In the genomic region with DNA sequence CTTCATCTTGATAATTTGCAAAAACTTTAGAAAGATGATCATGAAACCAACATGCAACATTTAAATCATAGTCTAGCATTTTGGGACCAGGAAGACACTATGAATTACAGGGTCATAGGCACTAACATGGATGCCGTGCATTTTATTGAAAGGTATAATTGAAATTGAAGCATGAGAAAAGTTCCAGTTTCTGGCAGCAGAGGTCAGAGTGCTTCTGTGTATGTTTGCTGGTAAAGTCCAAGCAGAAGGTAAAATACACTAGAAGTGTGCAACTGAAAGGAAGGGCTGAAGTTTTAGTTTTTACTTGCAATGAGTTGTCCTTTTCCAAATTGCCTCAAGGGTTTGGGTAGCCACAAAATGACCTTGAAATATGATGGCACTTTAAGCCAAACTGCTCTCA, we compare ENCODE assay signal across 19 mouse cellular contexts. TPM values are rescaled to one million over a fixed set of nuclear protein-coding genes. Genes with fewer than 3 reads are reported as not detected.
DNase-seq lines count a peak whose midpoint lies in the region; ATAC-seq and TF ChIP-seq lines count a peak whose summit lies in the region.
"Had no signal": no experiment of that assay in that cellular context is flagged by ENCODE, and none has a peak within 500 bp of the region (broad histone marks: within the 10 kb centered on the region; RNA-seq: fewer than 3 reads in every experiment).

No protein-coding gene starts in this region.

- H3K4me2 ChIP-seq in midbrain, postnatal 0 days (ENCODE audit: low read depth, low read length, poor library complexity, severe bottlenecking), result no peak overlapping the region
- no peak overlapping the region for H3K4me2 ChIP-seq in stomach, postnatal 0 days (replicated peaks; ENCODE audit: low read depth)
- H3K4me2 ChIP-seq: heart, embryonic 12.5 days; hindbrain, embryonic 15.5 days; neural tube, embryonic 12.5 days had no signal

- DNase-seq in embryo, embryonic 10.5 days (ENCODE audit: low spot score), result peak; percentile 19
- DNase-seq in embryo, embryonic 10 days (ENCODE audit: low spot score), result no peak
- peak; percentile 48 for DNase-seq in kidney, adult 9 months
- no peak for DNase-seq in kidney, adult 18-20 months
- DNase-seq in midbrain, postnatal 0 days (ENCODE audit: low spot score), result peak; percentile 43
- DNase-seq in midbrain, embryonic 10.5 days (ENCODE audit: low spot score), result no peak
- DNase-seq in stomach, postnatal 0 days (ENCODE audit: low spot score), result no peak
- no peak for DNase-seq in urinary bladder, adult 2 months (ENCODE audit: low spot score)
- DNase-seq: adrenal gland, postnatal 25 days; cerebellum, adult 2 months had no signal

- no peaks in the 10 kb centered on the region for H3K4me1 ChIP-seq in midbrain, postnatal 0 days (ENCODE audit: insufficient read depth, low read length)
- 0 out of 2 replicates have a peak, but pooled peaks cover 7% of the 10 kb centered on the region for H3K4me1 ChIP-seq in midbrain, embryonic 10.5 days
- no peaks in the 10 kb centered on the region for H3K4me1 ChIP-seq in stomach, postnatal 0 days (replicated peaks; ENCODE audit: control insufficient read depth, insufficient read depth)
- H3K4me1 ChIP-seq: heart, embryonic 12.5 days; hindbrain, embryonic 15.5 days; neural tube, embryonic 12.5 days had no signal

- H3K4me3 ChIP-seq in midbrain, postnatal 0 days (ENCODE audit: low read depth, low read length), result no peak overlapping the region
- H3K4me3 ChIP-seq in midbrain, embryonic 10.5 days, result no peak overlapping the region
- H3K4me3 ChIP-seq in stomach, postnatal 0 days (ENCODE audit: low read depth, low read length), result no peak overlapping the region
- H3K4me3 ChIP-seq: erythroblast, embryonic 14.5 days; heart, embryonic 12.5 days; hindbrain, embryonic 15.5 days; neural tube, embryonic 12.5 days had no signal

- TF ChIP-seq CTCF in midbrain, postnatal 0 days (IDR thresholded peaks at IDR 0.05), result peak; percentile 78
- TF ChIP-seq CTCF in stomach, postnatal 0 days (IDR thresholded peaks at IDR 0.05; ENCODE audit: low read depth), result peak; percentile 68

- H3K36me3 ChIP-seq in midbrain, postnatal 0 days (ENCODE audit: insufficient read depth, low read length), result no peaks in the 10 kb centered on the region
- no peaks in the 10 kb centered on the region for H3K36me3 ChIP-seq in midbrain, embryonic 10.5 days
- H3K36me3 ChIP-seq in stomach, postnatal 0 days (ENCODE audit: control insufficient read depth, insufficient read depth, low read length), result no peaks in the 10 kb centered on the region
- H3K36me3 ChIP-seq: heart, embryonic 12.5 days; hindbrain, embryonic 15.5 days; neural tube, embryonic 12.5 days had no signal

- ATAC-seq in midbrain, postnatal 0 days (ENCODE audit: low FRiP score), result no peak
- no peak for ATAC-seq in stomach, postnatal 0 days (ENCODE audit: low FRiP score, low TSS enrichment)

- no peak for TF ChIP-seq EP300 in stomach, postnatal 0 days (optimal IDR thresholded peaks at IDR 0.05)

- H3K27ac ChIP-seq in midbrain, postnatal 0 days (ENCODE audit: low read depth, low read length), result no peak overlapping the region
- H3K27ac ChIP-seq in midbrain, embryonic 10.5 days (replicated peaks), result no peak overlapping the region
- H3K27ac ChIP-seq in stomach, postnatal 0 days (replicated peaks), result no peak overlapping the region
- H3K27ac ChIP-seq: hindbrain, embryonic 15.5 days; neural tube, embryonic 12.5 days had no signal

- 43% methylated on average over 1 of the region's 1 CpGs for WGBS in midbrain, postnatal 0 days
- WGBS in midbrain, embryonic 10.5 days, result 80% methylated on average over 1 of the region's 1 CpGs
- WGBS in stomach, postnatal 0 days, result 45% methylated on average over 1 of the region's 1 CpGs

- no peak overlapping the region for H3K9ac ChIP-seq in midbrain, postnatal 0 days (replicated peaks; ENCODE audit: low read length, poor library complexity, severe bottlenecking)
- no peak overlapping the region for H3K9ac ChIP-seq in stomach, postnatal 0 days (ENCODE audit: low read length)
- H3K9ac ChIP-seq: heart, embryonic 12.5 days; hindbrain, embryonic 15.5 days; neural tube, embryonic 12.5 days had no signal

- no peaks in the 10 kb centered on the region for H3K9me3 ChIP-seq in midbrain, postnatal 0 days (ENCODE audit: low read length)
- H3K9me3 ChIP-seq in midbrain, embryonic 10.5 days (replicated peaks), result no peaks in the 10 kb centered on the region
- no peaks in the 10 kb centered on the region for H3K9me3 ChIP-seq in stomach, postnatal 0 days (ENCODE audit: control insufficient read depth, low read length)
- H3K9me3 ChIP-seq: heart, embryonic 12.5 days; hindbrain, embryonic 15.5 days; neural tube, embryonic 12.5 days had no signal

- H3K27me3 ChIP-seq in midbrain, postnatal 0 days (ENCODE audit: insufficient read depth, low read length), result no peaks in the 10 kb centered on the region
- H3K27me3 ChIP-seq in midbrain, embryonic 10.5 days (ENCODE audit: low read depth, poor library complexity, severe bottlenecking), result no peaks in the 10 kb centered on the region
- H3K27me3 ChIP-seq in stomach, postnatal 0 days (ENCODE audit: control insufficient read depth, insufficient read depth, low read length), result no peaks in the 10 kb centered on the region
- H3K27me3 ChIP-seq: heart, embryonic 12.5 days; hindbrain, embryonic 15.5 days; neural tube, embryonic 12.5 days had no signal

RNA-seq across cellular contexts. Expression of a gene that starts 32.5 kb away (rescaled TPM):
- 6.1 and 8.1 TPM in 2 replicates for total RNA-seq in midbrain, postnatal 0 days (2014; rRNA removed)
- 2.8 and 3.0 TPM in 2 replicates for polyA plus RNA-seq in midbrain, postnatal 0 days (2015; fragmentation: Nextera tagmentation; extraction: Ambion mirVana)
- 1.7 and 1.8 TPM in 2 replicates for polyA plus RNA-seq in midbrain, embryonic 10.5 days (2016; fragmentation: Nextera tagmentation; extraction: Ambion mirVana)
- polyA plus RNA-seq in stomach, postnatal 0 days (2015; fragmentation: Nextera tagmentation; extraction: Ambion mirVana), result 20.4 and 22.9 TPM in 2 replicates
- polyA plus RNA-seq in urinary bladder, adult 2 months (2012; rRNA removed), result 27.9 and 30.2 TPM in 2 replicates
- total RNA-seq: megakaryocyte-erythroid progenitor cell, adult 5-6 weeks had no signal

RNA-seq across cellular contexts. Expression of a gene that starts 32.7 kb away (rescaled TPM):
- not detected in 2 replicates for total RNA-seq in midbrain, postnatal 0 days (2014; rRNA removed)
- 0.69 TPM in 1 of 2 replicates, not detected in the other for polyA plus RNA-seq in midbrain, postnatal 0 days (2015; fragmentation: Nextera tagmentation; extraction: Ambion mirVana)
- polyA plus RNA-seq in midbrain, embryonic 10.5 days (2016; fragmentation: Nextera tagmentation; extraction: Ambion mirVana), result 1.1 TPM in 1 of 2 replicates, not detected in the other
- 2.9 and 3.0 TPM in 2 replicates for polyA plus RNA-seq in stomach, postnatal 0 days (2015; fragmentation: Nextera tagmentation; extraction: Ambion mirVana)
- 3.9 and 5.1 TPM in 2 replicates for polyA plus RNA-seq in urinary bladder, adult 2 months (2012; rRNA removed)
- total RNA-seq: gastrocnemius, adult 8-10 months; layer of hippocampus, adult 18-20 months; left cerebral cortex, postnatal 14 days; megakaryocyte-erythroid progenitor cell, adult 5-6 weeks had no signal
- polyA plus RNA-seq: erythroblast, embryonic 14.5 days; hindbrain, embryonic 15.5 days; liver, embryonic 16.5 days had no signal

Comparison
In these comparisons a context has a peak if more than half of its experiments do, and no peak if none do; other contexts are left out.
1. DNase-seq: peak in embryo, embryonic 10.5 days (single experiment), kidney, adult 9 months (single experiment) and midbrain, postnatal 0 days (single experiment); none in embryo, embryonic 10 days (single experiment), kidney, adult 18-20 months (single experiment), midbrain, embryonic 10.5 days (single experiment), stomach, postnatal 0 days (single experiment) and urinary bladder, adult 2 months (single experiment).